ENCODE assay signal across 10 mouse cellular contexts in genomic region chr16:40463411-40464058, GRCm38 (mm10).
DNase-seq lines count a peak whose midpoint lies in the region; ATAC-seq lines count a peak whose summit lies in the region.
"Had no signal": no experiment of that assay in that cellular context is flagged by ENCODE, and none has a peak within 500 bp of the region (broad histone marks: within the 10 kb centered on the region; RNA-seq: fewer than 3 reads in every experiment).

No protein-coding gene starts in this region.

- WGBS in forebrain, embryonic 16.5 days, result 55% methylated on average over 15 of the region's 15 CpGs
- WGBS in neural tube, embryonic 14.5 days, result 66% methylated on average over 15 of the region's 15 CpGs

- peak; percentile 50 for ATAC-seq in forebrain, embryonic 16.5 days
- peak; percentile 54; the same call in 1 of the 2 replicates for ATAC-seq in neural tube, embryonic 14.5 days (ENCODE audit: low read depth)
- ATAC-seq in CD4-positive, CD25-positive, alpha-beta regulatory T cell, adult 4 months, result no peak

- no peak overlapping the region for H3K4me3 ChIP-seq in forebrain, embryonic 16.5 days (replicated peaks; ENCODE audit: low read length)
- no peak overlapping the region for H3K4me3 ChIP-seq in neural tube, embryonic 14.5 days (ENCODE audit: low read depth, low read length)
- H3K4me3 ChIP-seq: heart, adult 2 months had no signal

- H3K27me3 ChIP-seq in forebrain, embryonic 16.5 days (replicated peaks; ENCODE audit: control insufficient read depth, insufficient read depth, low read length), result no peaks in the 10 kb centered on the region
- H3K27me3 ChIP-seq in neural tube, embryonic 14.5 days (ENCODE audit: control insufficient read depth, insufficient read depth, low read length), result no peaks in the 10 kb centered on the region

- H3K9me3 ChIP-seq in forebrain, embryonic 16.5 days (ENCODE audit: control insufficient read depth, low read length), result no peaks in the 10 kb centered on the region
- no peaks in the 10 kb centered on the region for H3K9me3 ChIP-seq in neural tube, embryonic 14.5 days (ENCODE audit: control insufficient read depth, low read length)

- no peak overlapping the region for H3K27ac ChIP-seq in forebrain, embryonic 16.5 days (ENCODE audit: low read length)
- H3K27ac ChIP-seq in neural tube, embryonic 14.5 days (ENCODE audit: low read depth, low read length), result no peak overlapping the region
- H3K27ac ChIP-seq: heart, adult 2 months; macrophage had no signal

- H3K9ac ChIP-seq in forebrain, embryonic 16.5 days (replicated peaks; ENCODE audit: low read depth, low read length), result no peak overlapping the region
- H3K9ac ChIP-seq in neural tube, embryonic 14.5 days (replicated peaks; ENCODE audit: low read depth, low read length), result no peak overlapping the region

- DNase-seq in cerebellum, adult 9-11 months, result peak; percentile 4
- no peak for DNase-seq in cerebellum, adult 11 months
- peak; percentile 43 for DNase-seq in layer of hippocampus, adult 11-12 months (ENCODE audit: low spot score)
- no peak for DNase-seq in layer of hippocampus, adult 9-10 months (ENCODE audit: low spot score)
- DNase-seq in gastrocnemius, postnatal 14 days, result no peak
- DNase-seq: heart, adult 2 months had no signal

- H3K4me1 ChIP-seq in forebrain, embryonic 16.5 days (replicated peaks; ENCODE audit: control insufficient read depth, insufficient read depth, low read length), result 0 out of 2 replicates have a peak, but pooled peaks cover 6% of the 10 kb centered on the region
- H3K4me1 ChIP-seq in neural tube, embryonic 14.5 days (ENCODE audit: control insufficient read depth, insufficient read depth, low read length), result no peaks in the 10 kb centered on the region

- peak overlapping the region; percentile 17; the same call in 1 of the 2 replicates for H3K4me2 ChIP-seq in forebrain, embryonic 16.5 days (ENCODE audit: low read length)
- no peak overlapping the region for H3K4me2 ChIP-seq in neural tube, embryonic 14.5 days (ENCODE audit: low read depth, low read length)

- no peaks in the 10 kb centered on the region for H3K36me3 ChIP-seq in forebrain, embryonic 16.5 days (ENCODE audit: control insufficient read depth, insufficient read depth)
- H3K36me3 ChIP-seq in neural tube, embryonic 14.5 days (ENCODE audit: control insufficient read depth, insufficient read depth, low read length), result no peaks in the 10 kb centered on the region

- intact Hi-C loops in gastrocnemius, postnatal 14 days (cut with DNase I; ENCODE audit: low total_unique reads), result loop anchor here (10.0 kb wide), 1 partner anchor 781 kb away; no protein-coding TSS in a partner anchor

Comparison
In these comparisons a context has a peak if more than half of its experiments do, and no peak if none do; other contexts are left out.
1. DNase-seq: peak in cerebellum, adult 9-11 months (single experiment) and layer of hippocampus, adult 11-12 months (single experiment); none in cerebellum, adult 11 months (single experiment), layer of hippocampus, adult 9-10 months (single experiment) and gastrocnemius, postnatal 14 days (single experiment).